ENCODE assay signal across 18 mouse cellular contexts in the genomic region with DNA sequence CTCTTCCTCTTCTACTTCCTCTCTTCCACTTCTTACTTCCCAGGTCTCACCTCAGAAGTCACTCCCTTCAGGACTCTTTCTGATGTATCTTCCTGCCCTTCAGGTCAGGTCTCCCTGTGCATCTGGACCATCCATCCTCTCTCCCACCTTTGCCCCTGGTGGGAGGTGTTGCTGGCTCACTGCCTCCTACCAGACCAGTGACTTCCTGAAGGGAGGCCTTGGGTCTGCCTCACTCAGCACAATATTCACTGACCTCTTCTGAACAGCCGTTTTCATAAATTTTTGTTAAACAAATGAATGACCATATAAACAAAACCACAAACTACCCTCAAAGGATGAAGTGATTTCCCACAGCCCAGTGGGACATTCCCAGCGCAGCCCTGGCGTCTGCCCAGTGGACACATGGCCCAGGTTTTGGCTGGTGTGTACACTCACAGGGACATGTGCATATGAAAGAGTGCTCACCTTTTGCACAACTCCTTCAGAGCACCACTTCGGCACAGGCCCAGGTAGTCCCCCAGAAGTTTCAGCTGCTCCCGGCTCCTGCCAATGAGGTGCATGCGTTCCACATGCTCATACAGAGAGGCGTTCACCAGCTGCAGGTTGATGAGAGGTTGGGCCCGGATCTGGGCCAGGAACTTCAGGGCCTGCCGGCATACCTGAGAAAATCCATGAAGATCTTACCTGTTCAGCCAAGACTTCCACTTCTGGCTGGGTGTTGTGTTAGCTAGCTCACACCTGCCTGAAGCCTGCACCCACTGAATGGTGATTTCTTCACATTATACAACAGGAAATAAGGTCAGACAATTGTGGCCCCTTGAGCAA. TPM values are rescaled to one million over a fixed set of nuclear protein-coding genes. Genes with fewer than 3 reads are reported as not detected.
DNase-seq lines count a peak whose midpoint lies in the region; ATAC-seq and TF ChIP-seq lines count a peak whose summit lies in the region.
"Had no signal": no experiment of that assay in that cellular context is flagged by ENCODE, and none has a peak within 500 bp of the region (broad histone marks: within the 10 kb centered on the region; RNA-seq: fewer than 3 reads in every experiment).

No protein-coding gene starts in this region.

- H3K9me3 ChIP-seq in heart, embryonic 16.5 days (replicated peaks; ENCODE audit: control insufficient read depth, low read length), result no peaks in the 10 kb centered on the region
- no peaks in the 10 kb centered on the region for H3K9me3 ChIP-seq in lung, embryonic 14.5 days (ENCODE audit: low read depth, low read length)
- no peaks in the 10 kb centered on the region for H3K9me3 ChIP-seq in intestine, embryonic 16.5 days (ENCODE audit: control insufficient read depth, low read length)
- no peaks in the 10 kb centered on the region for H3K9me3 ChIP-seq in forebrain, embryonic 15.5 days
- H3K9me3 ChIP-seq: limb, embryonic 13.5 days had no signal

- no peak for ATAC-seq in heart, embryonic 16.5 days (replicated peaks; ENCODE audit: extremely low read depth, insufficient read depth, low FRiP score)
- ATAC-seq in lung, embryonic 14.5 days (ENCODE audit: insufficient read depth), result no peak
- ATAC-seq in intestine, embryonic 16.5 days, result no peak; the same call in 1 of the 2 replicates
- ATAC-seq in forebrain, embryonic 15.5 days (replicated peaks), result no peak
- ATAC-seq: forebrain, embryonic 16.5 days; hindbrain, embryonic 16.5 days had no signal

- intact Hi-C loops in gastrocnemius, adult 2 months (cut with DNase I), result no loop called here
- intact Hi-C loops in heart, postnatal 36 days (cut with DNase I), result no loop called here

- H3K36me3 ChIP-seq in heart, embryonic 16.5 days (ENCODE audit: control insufficient read depth, insufficient read depth), result peaks cover 7% of the 10 kb centered on the region; the same call in 1 of the 2 replicates
- H3K36me3 ChIP-seq in lung, embryonic 14.5 days (ENCODE audit: insufficient read depth), result peaks cover 44% of the 10 kb centered on the region; the same call in 1 of the 2 replicates
- H3K36me3 ChIP-seq in intestine, embryonic 16.5 days (ENCODE audit: control insufficient read depth, insufficient read depth, low read length), result peaks cover 6% of the 10 kb centered on the region; the same call in 1 of the 2 replicates
- H3K36me3 ChIP-seq in forebrain, embryonic 15.5 days, result peaks cover 31% of the 10 kb centered on the region

- no peak overlapping the region for H3K4me2 ChIP-seq in heart, embryonic 16.5 days (ENCODE audit: low read depth, low read length)
- peak overlapping the region; percentile 12; the same call in 1 of the 2 replicates for H3K4me2 ChIP-seq in lung, embryonic 14.5 days
- no peak overlapping the region for H3K4me2 ChIP-seq in intestine, embryonic 16.5 days (ENCODE audit: low read depth, low read length)
- H3K4me2 ChIP-seq in forebrain, embryonic 15.5 days (replicated peaks), result no peak overlapping the region
- H3K4me2 ChIP-seq: limb, embryonic 13.5 days had no signal

- H3K27me3 ChIP-seq in heart, embryonic 16.5 days (ENCODE audit: control insufficient read depth, insufficient read depth, low read length), result no peaks in the 10 kb centered on the region
- no peaks in the 10 kb centered on the region for H3K27me3 ChIP-seq in lung, embryonic 14.5 days (ENCODE audit: insufficient read depth, low read length)
- H3K27me3 ChIP-seq in intestine, embryonic 16.5 days (replicated peaks; ENCODE audit: control insufficient read depth, insufficient read depth, low read length), result no peaks in the 10 kb centered on the region
- H3K27me3 ChIP-seq in forebrain, embryonic 15.5 days, result no peaks in the 10 kb centered on the region; the same call in 1 of the 2 replicates

- peak overlapping the region; percentile 77 for H3K27ac ChIP-seq in gastrocnemius, adult 2 months
- 0 out of 2 replicates have a peak overlapping the region, but pooled peaks have one; percentile 28 for H3K27ac ChIP-seq in heart, embryonic 16.5 days (ENCODE audit: low read length)
- peak overlapping the region; percentile 21; the same call in 1 of the 2 replicates for H3K27ac ChIP-seq in lung, embryonic 14.5 days (ENCODE audit: low read depth)
- peak overlapping the region; percentile 20; the same call in 1 of the 2 replicates for H3K27ac ChIP-seq in intestine, embryonic 16.5 days (ENCODE audit: low read length)
- no peak overlapping the region for H3K27ac ChIP-seq in forebrain, embryonic 15.5 days (replicated peaks)
- H3K27ac ChIP-seq: limb, embryonic 13.5 days; liver, embryonic 14.5 days had no signal

- TF ChIP-seq CTCF in gastrocnemius, adult 2 months (IDR thresholded peaks at IDR 0.05), result no peak
- no peak for TF ChIP-seq CTCF in lung, embryonic 14.5 days (IDR thresholded peaks at IDR 0.05; ENCODE audit: low read depth)

- H3K4me3 ChIP-seq in gastrocnemius, adult 2 months, result peak overlapping the region; percentile 2
- H3K4me3 ChIP-seq in heart, embryonic 16.5 days (ENCODE audit: low read length), result no peak overlapping the region
- no peak overlapping the region for H3K4me3 ChIP-seq in lung, embryonic 14.5 days (ENCODE audit: low read depth, low read length)
- no peak overlapping the region for H3K4me3 ChIP-seq in intestine, embryonic 16.5 days (ENCODE audit: low read length)
- no peak overlapping the region for H3K4me3 ChIP-seq in forebrain, embryonic 15.5 days
- H3K4me3 ChIP-seq: erythroblast, embryonic 14.5 days; limb, embryonic 13.5 days had no signal

- WGBS in heart, embryonic 16.5 days, result 86% methylated on average over 9 of the region's 9 CpGs
- 84% methylated on average over 9 of the region's 9 CpGs for WGBS in lung, embryonic 14.5 days
- 88% methylated on average over 9 of the region's 9 CpGs for WGBS in intestine, embryonic 16.5 days
- WGBS in forebrain, embryonic 15.5 days, result 94% methylated on average over 9 of the region's 9 CpGs

- H3K9ac ChIP-seq in heart, embryonic 16.5 days (ENCODE audit: low read length), result no peak overlapping the region
- no peak overlapping the region for H3K9ac ChIP-seq in lung, embryonic 14.5 days
- no peak overlapping the region for H3K9ac ChIP-seq in intestine, embryonic 16.5 days (ENCODE audit: low read depth, low read length)
- H3K9ac ChIP-seq in forebrain, embryonic 15.5 days (replicated peaks), result no peak overlapping the region
- H3K9ac ChIP-seq: limb, embryonic 13.5 days; liver, embryonic 14.5 days had no signal

- no peak for DNase-seq in gastrocnemius, adult 2 months
- DNase-seq in gastrocnemius, postnatal 25 days, result no peak
- DNase-seq in heart, postnatal 36 days, result no peak
- DNase-seq in lung, embryonic 14.5 days, result no peak
- DNase-seq in lung, postnatal 10 days, result no peak
- DNase-seq: adrenal gland, adult 8-10 months; cerebellum, adult 11 months; cerebellum, postnatal 14 days; right cerebral cortex, adult 18-20 months; spleen, adult 18-20 months had no signal

- peaks cover 16% of the 10 kb centered on the region for H3K4me1 ChIP-seq in heart, embryonic 16.5 days (ENCODE audit: control insufficient read depth, insufficient read depth, low read length)
- no peaks in the 10 kb centered on the region for H3K4me1 ChIP-seq in lung, embryonic 14.5 days (ENCODE audit: insufficient read depth)
- peaks cover 5% of the 10 kb centered on the region for H3K4me1 ChIP-seq in intestine, embryonic 16.5 days (ENCODE audit: control insufficient read depth, insufficient read depth, low read length)
- no peaks in the 10 kb centered on the region for H3K4me1 ChIP-seq in forebrain, embryonic 15.5 days
- H3K4me1 ChIP-seq: limb, embryonic 13.5 days had no signal

RNA-seq across cellular contexts. Expression of a gene that starts 7.1 kb away (rescaled TPM):
- 1 to 10 TPM; 6.0 to 8.8 TPM for total RNA-seq in gastrocnemius, adult 2 months (2021)
- 1 to 10 TPM; 3.0 to 4.6 TPM for total RNA-seq in gastrocnemius, postnatal 25 days (2021)
- polyA plus RNA-seq in heart, embryonic 16.5 days (2015; fragmentation: Nextera tagmentation; extraction: Ambion mirVana), result 7.5 and 8.5 TPM in 2 replicates
- total RNA-seq in heart, postnatal 36 days (2021), result 10 to 100 TPM; 16.3 to 17.6 TPM
- polyA plus RNA-seq in lung, embryonic 14.5 days (2014; fragmentation: Nextera tagmentation; extraction: Ambion mirVana), result 16.8 and 20.6 TPM in 2 replicates
- polyA plus RNA-seq in intestine, embryonic 16.5 days (2015; fragmentation: Nextera tagmentation; extraction: Ambion mirVana), result 40.2 and 42.3 TPM in 2 replicates
- polyA plus RNA-seq in forebrain, embryonic 15.5 days (2015; fragmentation: Nextera tagmentation; extraction: Ambion mirVana), result 2.5 and 3.0 TPM in 2 replicates

RNA-seq across cellular contexts. Expression of a gene that starts 41.9 kb away (rescaled TPM):
- total RNA-seq in gastrocnemius, adult 2 months (2021), result 10 to 100 TPM; 12.3 to 13.7 TPM
- total RNA-seq in gastrocnemius, postnatal 25 days (2021), result 1 to 10 TPM; 9.3 to 9.4 TPM
- 5.9 and 6.1 TPM in 2 replicates for polyA plus RNA-seq in heart, embryonic 16.5 days (2015; fragmentation: Nextera tagmentation; extraction: Ambion mirVana)
- 10 to 100 TPM; 11.9 to 12.9 TPM for total RNA-seq in heart, postnatal 36 days (2021)
- polyA plus RNA-seq in lung, embryonic 14.5 days (2014; fragmentation: Nextera tagmentation; extraction: Ambion mirVana), result 9.3 and 9.4 TPM in 2 replicates
- polyA plus RNA-seq in intestine, embryonic 16.5 days (2015; fragmentation: Nextera tagmentation; extraction: Ambion mirVana), result 6.1 and 7.0 TPM in 2 replicates
- polyA plus RNA-seq in forebrain, embryonic 15.5 days (2015; fragmentation: Nextera tagmentation; extraction: Ambion mirVana), result 8.8 and 8.9 TPM in 2 replicates
